Mouse (Mus musculus) thymus, adult 2 months (tissue): ENCODE results near the gene Psmc3ip. TPM values are rescaled to one million over a fixed set of nuclear protein-coding genes. Genes with fewer than 3 reads are reported as not detected.
A peak's percentile ranks its signal among the peaks of the same experiment; 100 is the strongest.

Experiments used
- DNase-seq: peaks from one replicate; pipeline ENCODE4 v3.0.0; 2021
- H3K27ac ChIP-seq: fragments of 200-500 bp; 2 replicates; pipeline ENCODE4 v1.5.1; 2012; ENCODE audit warnings: low read length, control low read depth; ENCODE audit not compliant: control insufficient read depth, insufficient read depth
- H3K27me3 ChIP-seq: fragments of 200-500 bp; 2 replicates; pipeline ENCODE4 v1.6.1; 2012; ENCODE audit warnings: mild to moderate bottlenecking, low read length, moderate library complexity, mixed read lengths; ENCODE audit not compliant: control insufficient read depth, insufficient read depth
- H3K36me3 ChIP-seq: fragments of 200-500 bp; 2 replicates; pipeline ENCODE4 v1.6.1; 2012; ENCODE audit warnings: mild to moderate bottlenecking, low read length, moderate library complexity; ENCODE audit not compliant: control insufficient read depth, insufficient read depth
- H3K4me1 ChIP-seq: fragments of 200-500 bp; replicated peaks from 2 replicates; pipeline ENCODE4 v1.6.1; 2012; ENCODE audit warnings: low read length; ENCODE audit not compliant: control insufficient read depth, insufficient read depth
- H3K4me3 ChIP-seq: fragments of 200-500 bp; 2 replicates; pipeline ENCODE4 v1.5.1; 2012; ENCODE audit warnings: mild to moderate bottlenecking, low read length, control low read depth, moderate library complexity; ENCODE audit not compliant: control insufficient read depth, insufficient read depth
- CTCF ChIP-seq: fragments of 200-500 bp; IDR thresholded peaks from 2 replicates; pipeline ENCODE4 v1.5.1; 2012; ENCODE audit warnings: mild to moderate bottlenecking, control low read depth, low read length, moderate library complexity, borderline replicate concordance; ENCODE audit not compliant: control insufficient read depth, poor library complexity, insufficient read depth; ENCODE audit errors: extremely low read depth
- POLR2A ChIP-seq: fragments of 200-500 bp; IDR thresholded peaks from 2 replicates; pipeline ENCODE4 v1.6.1; 2012; ENCODE audit warnings: mild to moderate bottlenecking, low read length, control low read depth, moderate library complexity; ENCODE audit not compliant: control insufficient read depth, poor library complexity, insufficient read depth; ENCODE audit errors: extremely low read depth
- WGBS: fragments of 180-500 bp; shearing (Covaris S2); methylation state at CpG from one replicate; pipeline ENCODE4 v1.1.7; 2018; 5-methylcytosine and 5-hydroxymethylcytosine counted together
- polyA plus RNA-seq: library from polyadenylated mRNA; depleted of rRNA; stranded (reverse); fragments of >200 nt; gene quantifications from 2 replicates; pipeline ENCODE4 v1.2.3, GENCODE M21; 2012; rRNA removed

Psmc3ip gene
- 6.0 and 6.1 TPM in 2 replicates for polyA plus RNA-seq

DNA sequence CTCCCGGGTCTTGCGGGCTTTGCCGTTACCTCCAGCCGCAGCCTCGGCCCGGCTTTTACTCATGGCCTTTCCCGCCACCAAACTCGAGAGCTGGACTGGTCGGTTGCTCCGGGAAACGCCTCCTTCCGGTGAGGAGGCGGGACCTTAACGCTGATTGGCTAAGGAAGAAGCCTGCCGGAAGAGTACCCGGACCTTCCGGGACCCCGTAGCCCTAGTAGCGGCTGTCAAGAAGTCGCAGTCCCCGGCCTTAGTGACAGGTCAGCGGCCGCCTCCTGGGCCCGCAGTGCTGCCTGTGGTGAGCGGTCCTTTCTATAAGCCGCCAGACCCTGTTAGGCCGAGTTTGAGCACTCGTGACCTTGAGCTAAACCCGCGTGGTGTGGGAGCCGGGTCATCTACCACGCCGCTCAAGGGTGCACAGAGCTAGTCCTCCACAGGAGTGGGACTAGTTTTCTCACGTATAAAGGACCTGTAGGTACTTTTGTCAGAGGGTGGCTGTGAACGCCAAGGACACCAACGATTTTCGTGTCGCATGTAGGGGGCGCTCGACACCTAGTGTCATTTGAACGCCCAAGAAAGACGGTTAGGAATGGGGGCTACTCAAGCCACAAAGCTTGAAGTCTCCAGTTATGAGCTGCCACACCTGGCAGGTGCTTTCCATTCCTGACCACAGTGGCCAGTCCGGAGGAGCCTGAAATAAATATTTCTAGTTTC, at the start of gene Psmc3ip:
Psmc3ip (minus strand) TSS at position 123 of the 711 bp plus-strand sequence.
- Histone ChIP-seq H3K27me3 (no peaks in the 10 kb centered on the region), H3K36me3 (peaks cover 57% of the 10 kb centered on the region), H3K4me3 (peak within 1 kb of the TSS; percentile 85), H3K4me1 (peaks cover 8% of the 10 kb centered on the region; the same call in 1 of the 2 replicates), H3K27ac (peak within 1 kb of the TSS; percentile 81)
- peak; percentile 94 for DNase-seq
- under 1% methylated on average over 43 of the region's 43 CpGs for WGBS
- TF ChIP-seq CTCF (peak; percentile 83; the same call in 1 of the 2 replicates), POLR2A (peak; percentile 78)

DNA sequence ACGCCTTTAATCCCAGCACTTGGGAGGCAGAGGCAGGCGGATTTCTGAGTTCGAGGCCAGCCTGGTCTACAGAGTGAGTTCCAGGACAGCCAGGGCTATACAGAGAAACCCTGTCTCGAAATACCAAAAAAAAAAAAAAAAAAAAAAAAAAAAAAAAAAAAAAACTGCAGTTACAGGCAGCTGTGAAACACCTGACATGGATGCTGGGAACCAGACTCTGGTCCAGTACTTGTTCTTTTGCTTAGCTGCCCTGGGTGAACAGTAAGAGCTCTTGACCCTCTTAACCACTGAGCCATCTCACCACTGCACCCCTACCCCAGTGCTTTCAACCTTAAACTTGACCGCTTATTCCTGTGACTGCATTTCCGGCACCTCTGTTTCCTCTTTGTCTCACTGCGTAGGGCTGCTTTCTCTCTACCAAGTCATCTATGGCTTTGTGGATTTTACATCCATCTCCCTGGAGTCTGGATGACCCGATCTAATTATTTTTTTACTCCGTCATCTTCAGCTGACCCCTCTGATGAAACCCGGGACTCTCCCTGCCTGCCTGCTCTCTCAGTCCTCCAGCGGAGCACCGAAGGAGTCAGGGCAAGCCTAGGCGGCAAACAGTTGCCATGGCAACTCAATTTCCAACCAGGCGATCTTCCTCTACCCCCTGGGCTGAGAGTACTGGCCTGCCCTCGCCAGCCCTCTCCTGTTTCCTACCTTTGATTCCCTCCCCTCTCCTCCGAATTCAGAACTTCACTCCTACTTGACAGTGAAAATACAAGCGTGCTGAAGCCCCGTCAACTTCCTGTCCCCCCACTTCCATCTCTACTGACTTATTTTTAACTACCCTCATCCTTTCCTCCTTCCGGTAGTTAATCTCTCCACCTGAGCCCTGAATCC, 48.3 kb upstream of the Psmc3ip start:
- TF ChIP-seq CTCF (no peak), POLR2A (0 out of 2 replicates have a peak, but pooled peaks have one; percentile 30)
- Histone ChIP-seq H3K36me3 (no peaks in the 10 kb centered on the region), H3K27me3 (peaks cover 6% of the 10 kb centered on the region; the same call in 1 of the 2 replicates), H3K4me1 (peaks cover 7% of the 10 kb centered on the region; the same call in 1 of the 2 replicates), H3K27ac (peak overlapping the region; percentile 77), H3K4me3 (peak overlapping the region; percentile 55)
- peak; percentile 64 for DNase-seq
- 16% methylated on average over 19 of the region's 19 CpGs for WGBS

DNA sequence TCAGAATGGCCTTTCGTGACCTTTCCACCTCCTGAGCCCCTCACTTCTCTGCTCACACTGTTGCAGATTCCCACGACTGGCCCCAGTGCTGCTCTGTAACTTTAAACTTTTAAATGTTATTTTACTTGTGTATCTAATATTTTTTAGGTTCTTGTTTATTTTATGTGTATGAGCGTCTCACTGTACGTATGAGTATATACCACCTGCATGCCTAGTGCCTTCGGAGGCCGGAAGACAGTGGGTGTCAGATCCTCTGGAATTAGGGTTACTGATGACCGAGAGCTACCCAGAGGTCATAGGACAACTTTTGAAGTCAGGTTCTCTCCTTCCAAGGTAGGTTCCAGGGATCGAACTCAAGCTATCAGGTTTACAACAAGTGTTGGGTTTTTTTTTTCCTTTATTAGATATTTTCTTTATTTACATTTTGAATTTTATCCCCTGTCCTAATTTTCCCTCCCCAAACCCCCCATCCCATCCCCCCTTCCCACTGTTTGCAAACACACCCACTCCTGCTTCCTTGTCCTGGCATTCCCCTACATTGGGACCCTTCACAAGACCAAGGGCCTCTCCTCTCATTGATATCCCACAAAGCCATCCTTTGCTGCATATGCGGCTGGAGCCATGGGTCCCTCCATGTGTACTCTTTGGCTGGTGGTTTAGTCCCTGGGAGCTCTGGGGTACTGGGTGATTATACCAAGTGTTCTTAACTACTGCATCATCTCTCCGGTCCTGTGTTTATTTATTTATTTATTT, 47.2 kb upstream of the Psmc3ip start:
- no peak for TF ChIP-seq CTCF
- no peak for TF ChIP-seq POLR2A
- no peak overlapping the region for H3K27ac ChIP-seq
- whole genome bisulfite sequencing, result 98% methylated on average over 10 of the region's 10 CpGs
- no peaks in the 10 kb centered on the region for H3K36me3 ChIP-seq
- H3K4me1 ChIP-seq, result peaks cover 7% of the 10 kb centered on the region; the same call in 1 of the 2 replicates
- H3K27me3 ChIP-seq, result peaks cover 6% of the 10 kb centered on the region; the same call in 1 of the 2 replicates
- DNase-seq, result no peak
- H3K4me3 ChIP-seq, result no peak overlapping the region

DNA sequence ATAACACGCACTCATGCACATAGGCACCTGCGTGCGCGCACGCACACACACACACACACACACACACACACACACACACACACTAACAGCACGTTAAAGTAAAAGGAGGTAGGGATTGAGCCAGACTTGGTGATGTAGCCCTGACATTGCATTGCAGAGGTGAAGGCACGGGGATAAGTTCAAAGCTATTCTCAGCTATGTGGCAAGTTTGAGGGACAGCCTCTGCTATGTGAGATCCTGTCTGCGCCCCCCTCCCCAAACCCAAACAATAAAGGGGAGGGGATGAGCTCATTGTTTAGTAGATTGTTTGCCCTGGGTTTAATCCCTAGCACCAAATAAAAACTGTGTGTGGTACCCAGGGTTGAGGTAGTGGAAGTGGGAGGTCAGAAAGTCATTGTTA, 45.9 kb upstream of the Psmc3ip start:
- no peak for TF ChIP-seq CTCF
- TF ChIP-seq POLR2A, result no peak
- WGBS, result 88% methylated on average over 8 of the region's 8 CpGs
- peaks cover 6% of the 10 kb centered on the region; the same call in 1 of the 2 replicates for H3K27me3 ChIP-seq
- no peak for DNase-seq
- no peak overlapping the region for H3K4me3 ChIP-seq
- peaks cover 7% of the 10 kb centered on the region; the same call in 1 of the 2 replicates for H3K4me1 ChIP-seq
- H3K27ac ChIP-seq, result no peak overlapping the region
- no peaks in the 10 kb centered on the region for H3K36me3 ChIP-seq

DNA sequence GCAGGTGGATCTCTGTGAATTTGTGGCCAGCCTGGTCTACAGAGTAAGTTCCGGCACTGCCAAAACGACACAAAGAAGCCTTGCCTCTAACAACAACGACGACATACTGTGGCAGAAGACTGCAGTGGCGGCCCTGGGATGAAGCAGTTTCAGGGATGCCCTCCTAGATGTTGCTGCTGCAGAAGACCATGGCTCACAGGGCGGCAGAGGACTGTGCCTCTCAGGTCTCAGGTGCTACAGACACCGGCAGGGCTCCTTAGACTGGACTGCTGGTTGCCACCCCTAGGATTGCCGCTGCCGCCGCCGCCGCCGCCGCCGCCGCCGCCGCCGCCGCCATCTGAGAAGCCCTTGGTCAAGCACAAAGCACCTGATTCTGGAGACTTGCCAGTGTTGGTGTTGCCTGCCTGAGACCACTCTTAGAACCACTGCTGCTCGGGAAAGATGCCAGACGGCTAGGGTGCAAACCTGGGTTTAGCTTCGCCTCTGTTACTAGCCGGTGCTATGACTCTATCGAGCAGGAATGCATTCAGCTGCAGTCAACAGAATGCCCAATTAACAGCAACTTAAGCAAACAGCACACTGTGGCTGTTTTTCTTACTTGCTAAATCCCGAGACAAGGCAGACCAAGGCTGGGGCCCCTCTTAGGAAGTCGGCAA, 45.1 kb upstream of the Psmc3ip start:
- Histone ChIP-seq H3K27me3 (peaks cover 6% of the 10 kb centered on the region; the same call in 1 of the 2 replicates), H3K27ac (no peak overlapping the region), H3K36me3 (no peaks in the 10 kb centered on the region), H3K4me1 (peaks cover 7% of the 10 kb centered on the region; the same call in 1 of the 2 replicates), H3K4me3 (no peak overlapping the region)
- TF ChIP-seq POLR2A, result no peak
- TF ChIP-seq CTCF, result no peak
- no peak for DNase-seq
- WGBS, result 67% methylated on average over 27 of the region's 27 CpGs
